Mouse (Mus musculus): ENCODE results near the gene Smarcd1.
A peak's percentile ranks its signal among the peaks of the same experiment; 100 is the strongest.
"Not testable (repeated sequence)": the region's sequence is repeated elsewhere in the genome, so short reads cannot be mapped to it uniquely, and the experiment has no call there.

The Smarcd1 gene

DNA sequence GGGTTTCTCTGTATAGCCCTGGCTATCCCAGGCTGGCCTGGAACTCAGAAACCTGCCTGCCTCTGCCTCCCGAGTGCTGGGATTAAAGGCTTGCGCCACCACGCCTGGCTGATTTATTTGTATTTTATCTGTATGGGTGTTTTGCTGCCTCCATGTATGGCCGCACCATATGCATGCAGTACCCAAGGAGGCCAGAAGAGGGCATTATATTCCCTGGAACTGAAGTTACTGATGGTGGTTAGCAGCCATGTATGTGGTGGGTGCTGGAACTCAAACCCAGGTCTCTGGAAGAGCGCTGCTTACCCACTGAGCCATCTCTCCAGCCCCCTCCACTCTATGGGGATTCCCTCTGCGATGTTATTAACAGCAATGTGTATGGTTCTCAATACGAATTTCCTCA lies 19.0 kb upstream of the Smarcd1 start:
- peak; percentile 38 for DNase-seq (ENCODE audit: low read depth, low spot score)

- DNase-seq (ENCODE audit: low read depth, low spot score), result no peak
Measured at GRCm38 (mm10) chr15:99684156-99684555, 17.8 kb upstream of the Smarcd1 start.

DNA sequence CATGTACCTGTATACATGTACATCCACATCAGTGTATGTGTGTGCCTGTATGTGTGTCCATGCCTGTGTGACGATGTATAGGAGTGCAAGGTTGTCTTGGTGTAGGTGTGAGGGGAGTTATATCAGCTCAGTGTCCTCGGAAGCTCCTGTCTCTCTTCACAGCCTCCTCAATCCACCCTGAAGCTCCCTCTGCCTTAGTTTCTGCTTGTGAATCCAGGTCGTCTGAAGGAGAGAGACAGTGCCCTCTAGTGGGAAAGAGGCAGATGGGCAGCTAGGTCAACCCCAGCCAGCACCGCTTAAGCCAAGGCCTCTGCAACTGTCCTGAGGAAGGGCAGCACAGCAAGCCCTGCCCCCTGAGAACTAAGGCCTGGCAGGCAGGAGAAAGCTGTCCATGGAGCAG lies 13.2 kb upstream of the Smarcd1 start:
- DNase-seq (ENCODE audit: low read depth, low spot score), result no peak

DNA sequence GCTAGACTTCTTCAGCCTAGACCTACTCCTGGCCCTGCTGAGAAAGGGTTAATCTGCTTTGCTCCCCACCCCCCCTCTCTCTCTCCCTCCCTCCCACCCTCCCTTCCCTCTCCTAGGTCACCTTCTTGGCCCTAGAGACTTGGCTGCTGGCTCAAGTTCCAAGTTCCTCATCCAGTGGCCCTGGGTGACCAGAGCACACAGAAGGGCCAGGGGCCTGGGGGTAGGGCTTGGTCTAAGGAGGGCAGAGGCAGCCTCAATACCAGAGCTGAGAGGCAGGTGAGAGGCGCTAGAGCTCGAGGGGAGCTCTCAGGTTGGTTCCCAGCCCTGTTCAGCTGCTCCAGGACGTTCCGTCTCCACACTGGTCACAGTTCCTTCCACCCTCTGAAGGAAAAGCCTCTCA lies 11.0 kb upstream of the Smarcd1 start:
- DNase-seq (ENCODE audit: low read depth, low spot score), result no peak

DNA sequence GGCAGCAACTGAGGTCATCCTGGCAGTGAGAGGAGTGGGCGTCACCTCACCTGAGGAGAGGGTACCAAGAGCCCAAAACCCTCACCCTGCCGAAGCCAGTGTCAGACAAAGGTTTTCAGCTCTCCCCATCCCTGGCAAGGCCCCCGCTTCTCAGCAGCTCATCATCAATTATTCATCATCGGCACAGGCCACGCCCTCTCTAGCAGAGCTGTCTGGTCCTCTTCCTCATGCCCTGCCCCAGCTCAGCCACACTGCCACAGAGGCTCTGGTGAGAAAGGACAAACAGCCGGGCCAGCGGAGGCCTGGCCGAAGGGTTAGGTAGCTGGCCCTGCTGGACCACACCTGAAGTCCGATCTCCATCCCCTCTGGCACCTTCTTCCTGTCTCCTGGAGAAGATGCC lies 10.0 kb upstream of the Smarcd1 start:
- DNase-seq (ENCODE audit: low read depth, low spot score), result no peak

DNA sequence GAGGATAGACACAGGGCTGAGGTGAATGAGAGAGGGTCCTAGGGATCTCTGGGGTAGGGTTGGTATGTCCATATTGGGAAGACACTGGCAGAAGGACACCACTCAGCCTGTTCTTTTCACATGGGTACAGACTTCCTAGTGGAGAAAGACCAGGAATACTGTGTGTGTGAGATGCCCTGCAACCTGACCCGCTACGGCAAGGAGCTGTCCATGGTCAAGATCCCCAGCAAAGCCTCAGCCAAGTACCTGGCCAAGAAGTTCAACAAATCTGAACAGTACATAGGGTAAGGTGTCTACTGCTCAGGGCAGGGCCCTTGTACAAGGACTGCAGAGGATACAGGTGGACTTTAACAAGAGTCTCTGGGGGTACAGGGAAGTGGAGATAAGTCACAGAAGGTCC lies 4.6 kb upstream of the Smarcd1 start:
- no peak for DNase-seq (ENCODE audit: low read depth, low spot score)

GRCm38 (mm10) chr15:99698533-99699085 lies 3.3 kb upstream of the Smarcd1 start:
- no peak for DNase-seq (ENCODE audit: low read depth, low spot score)

- no peak for DNase-seq (ENCODE audit: low read depth, low spot score)
Measured at GRCm38 (mm10) chr15:99699715-99700114, 2.2 kb upstream of the Smarcd1 start.

DNA sequence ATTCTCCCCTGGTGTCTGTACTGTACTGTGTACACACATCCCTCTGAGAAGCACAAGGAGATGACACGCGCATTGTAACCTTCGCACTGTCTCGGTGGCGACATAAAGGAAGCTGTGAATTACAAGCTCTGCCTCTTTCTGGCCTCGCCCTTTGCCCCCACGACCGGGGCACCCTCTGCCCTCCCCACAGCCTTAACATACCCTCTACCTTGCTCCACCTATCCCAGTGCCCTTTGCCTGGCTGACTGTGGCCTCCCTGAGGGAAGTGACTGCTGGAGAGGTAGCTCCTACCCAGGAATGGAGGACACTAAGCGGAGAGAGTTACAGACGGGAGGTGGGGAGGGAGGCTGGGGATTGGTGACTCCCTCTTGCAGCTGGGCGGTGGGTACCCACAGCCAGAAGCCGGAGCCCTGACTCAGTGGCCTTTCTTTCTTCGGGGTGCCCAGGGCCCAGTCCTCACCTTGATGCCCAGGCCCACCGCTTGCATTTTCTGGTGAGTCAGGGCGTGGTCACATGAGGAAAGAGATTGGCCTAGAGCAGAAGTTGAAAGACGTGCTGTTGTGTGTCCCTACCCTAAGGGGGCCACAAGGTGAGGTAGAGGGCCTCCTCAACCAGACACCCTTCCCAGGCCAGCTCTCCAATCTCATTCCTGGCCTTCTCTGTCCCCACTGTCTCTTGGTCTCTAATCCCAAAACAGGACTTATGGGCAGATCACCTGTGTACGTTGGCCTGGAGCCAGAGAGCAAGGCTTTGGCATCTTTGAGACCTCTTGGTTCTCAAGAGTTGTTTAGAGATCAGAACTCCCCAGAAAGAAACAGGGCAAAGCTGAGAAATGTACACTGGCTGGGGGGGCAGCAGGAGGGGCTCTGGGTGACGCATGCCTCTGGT lies 1.5 kb upstream of the Smarcd1 start:
- DNase-seq (ENCODE audit: low read depth, low spot score), result no peak

DNA sequence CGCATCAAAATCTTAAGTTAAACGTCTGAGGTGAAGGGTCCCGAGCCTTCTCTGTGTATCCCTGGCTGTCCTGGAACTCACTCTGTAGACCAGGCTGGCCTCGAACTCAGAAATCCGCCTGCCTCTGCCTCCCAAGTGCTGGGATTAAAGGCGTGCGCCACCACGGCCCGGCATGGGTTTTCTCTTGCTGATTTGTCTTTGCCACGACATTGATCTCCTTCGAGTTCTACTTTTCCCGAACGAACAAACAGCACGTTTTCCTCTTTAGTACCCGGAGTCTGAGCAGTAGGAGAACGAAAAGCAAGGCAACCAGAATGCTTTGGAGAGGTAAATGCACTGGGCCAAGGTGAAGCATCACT lies 310 bp upstream of the Smarcd1 start:
- DNase-seq (ENCODE audit: low read depth, low spot score), result not testable (repeated sequence)

- no peak for DNase-seq (ENCODE audit: low read depth, low spot score)
Measured at GRCm38 (mm10) chr15:99703104-99703503, 1.2 kb downstream of the Smarcd1 start.

DNA sequence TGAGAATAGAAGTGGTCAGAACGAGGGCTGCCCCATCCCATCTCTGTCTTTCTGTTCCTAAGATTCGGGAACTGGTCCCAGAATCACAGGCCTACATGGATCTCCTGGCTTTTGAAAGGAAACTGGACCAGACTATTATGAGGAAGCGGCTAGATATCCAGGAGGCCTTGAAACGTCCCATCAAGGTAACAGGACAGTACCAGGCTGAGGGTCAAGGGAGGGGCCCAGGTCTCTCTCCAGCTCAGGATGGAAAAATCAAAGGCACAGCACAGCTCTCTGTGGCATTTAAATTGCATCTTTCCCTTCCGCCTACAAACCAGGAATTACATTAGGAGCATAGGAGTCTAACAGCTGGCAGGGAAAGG lies 1.7 kb downstream of the Smarcd1 start:
- DNase-seq (ENCODE audit: low read depth, low spot score), result no peak

- DNase-seq (ENCODE audit: low read depth, low spot score), result no peak
Measured at GRCm38 (mm10) chr15:99704041-99704681, 2.2 kb downstream of the Smarcd1 start.

- no peak for DNase-seq (ENCODE audit: low read depth, low spot score)
Measured at GRCm38 (mm10) chr15:99704881-99705280, 3.0 kb downstream of the Smarcd1 start.

DNA sequence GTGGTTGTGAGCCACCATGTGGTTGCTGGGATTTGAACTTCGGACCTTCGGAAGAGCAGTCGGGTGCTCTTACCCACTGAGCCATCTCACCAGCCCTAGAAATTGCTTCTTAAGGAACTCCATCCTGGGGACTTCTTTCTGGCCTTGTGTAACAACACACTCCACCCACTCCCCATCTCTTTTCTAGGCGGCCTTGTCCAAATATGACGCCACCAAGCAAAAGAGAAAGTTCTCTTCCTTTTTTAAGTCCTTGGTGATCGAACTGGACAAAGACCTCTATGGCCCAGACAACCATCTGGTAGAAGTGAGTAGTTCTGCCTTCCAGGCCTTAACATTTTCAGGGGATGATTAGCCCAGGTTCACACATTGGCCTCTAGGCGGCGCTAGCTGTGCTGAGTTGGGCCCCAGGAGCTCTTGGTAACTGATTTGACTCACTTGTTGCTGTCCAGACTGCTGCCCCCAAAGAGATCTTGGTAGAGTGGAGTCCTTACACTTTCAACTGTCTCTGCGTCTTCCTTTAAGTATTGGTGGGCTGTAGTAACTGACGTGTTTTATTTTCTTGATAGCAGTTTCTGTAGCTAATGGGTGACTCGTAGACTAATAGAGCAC lies 3.6 kb downstream of the Smarcd1 start, which contains the start of gene Gm17349:
Gene Gm17349 (minus strand): TSS at position 51 of the 609 bp plus-strand sequence.
- peak; percentile 49 for DNase-seq (ENCODE audit: low read depth, low spot score)

DNA sequence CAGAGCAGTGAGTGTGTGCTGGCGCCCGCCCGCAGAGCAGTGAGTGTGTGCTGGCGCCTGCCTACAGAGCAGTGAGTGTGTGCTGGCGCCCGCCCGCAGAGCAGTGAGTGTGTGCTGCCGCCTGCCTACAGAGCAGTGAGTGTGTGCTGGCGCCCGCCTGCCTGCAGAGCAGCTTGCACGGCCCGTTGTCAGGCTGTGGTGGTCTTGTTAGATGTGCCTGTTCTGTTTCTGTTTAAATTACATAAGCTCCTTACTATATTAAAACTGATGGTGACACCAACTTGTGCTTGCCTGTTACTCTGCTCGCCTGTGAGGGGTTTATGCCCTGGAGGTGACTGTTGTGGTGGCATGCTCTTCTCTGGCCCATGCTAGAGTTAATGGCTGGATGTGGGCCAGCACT lies 6.2 kb downstream of the Smarcd1 start:
- DNase-seq (ENCODE audit: low read depth, low spot score), result no peak

DNA sequence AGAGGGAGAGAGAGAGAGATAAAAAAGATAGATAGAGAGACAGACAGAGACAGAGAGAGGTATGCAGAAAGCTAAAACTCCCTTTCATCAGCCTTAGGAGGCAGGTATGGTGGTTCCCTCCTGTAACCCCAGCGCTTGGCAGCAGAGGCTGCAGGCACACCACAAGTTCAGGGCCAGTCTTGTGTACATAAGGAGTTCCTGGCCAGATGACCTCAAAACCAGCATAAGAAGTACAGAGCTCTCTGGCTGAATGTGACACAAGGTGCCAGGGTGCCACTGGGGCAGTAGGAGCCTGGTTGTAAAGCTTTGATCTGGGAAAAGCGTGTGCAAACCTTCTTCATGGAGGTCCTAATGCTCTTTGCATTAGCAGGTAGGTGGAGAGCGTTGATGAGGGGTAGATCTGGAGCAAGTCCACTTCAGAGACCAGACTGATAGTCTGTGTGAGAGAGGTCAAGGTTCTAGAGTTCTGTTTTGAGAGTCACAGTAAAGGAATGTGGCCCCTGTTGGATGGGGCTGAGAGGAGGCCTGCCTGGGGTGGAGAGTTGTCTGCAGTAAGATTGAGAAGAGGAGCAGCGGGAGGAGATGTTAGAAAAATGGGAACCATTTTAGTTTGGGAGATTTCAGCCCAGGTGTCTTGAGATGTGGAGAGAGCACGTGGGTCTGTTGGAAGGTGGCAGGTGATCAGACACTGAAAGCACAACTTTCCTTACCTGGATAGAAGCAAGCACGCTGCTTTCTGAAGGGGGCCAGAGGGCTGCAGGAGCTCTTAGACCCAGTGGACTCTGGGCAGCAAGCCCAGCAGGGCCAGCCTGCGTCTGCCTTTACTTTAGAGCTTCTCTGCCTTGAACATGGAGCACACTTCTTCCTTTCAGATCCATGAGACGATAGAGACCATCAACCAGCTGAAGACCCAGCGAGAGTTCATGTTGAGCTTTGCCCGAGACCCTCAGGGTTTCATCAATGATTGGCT lies 8.6 kb downstream of the Smarcd1 start:
- DNase-seq (ENCODE audit: low read depth, low spot score), result no peak

GRCm38 (mm10) chr15:99711491-99711890 lies 9.6 kb downstream of the Smarcd1 start:
- no peak for DNase-seq (ENCODE audit: low read depth, low spot score)

DNA sequence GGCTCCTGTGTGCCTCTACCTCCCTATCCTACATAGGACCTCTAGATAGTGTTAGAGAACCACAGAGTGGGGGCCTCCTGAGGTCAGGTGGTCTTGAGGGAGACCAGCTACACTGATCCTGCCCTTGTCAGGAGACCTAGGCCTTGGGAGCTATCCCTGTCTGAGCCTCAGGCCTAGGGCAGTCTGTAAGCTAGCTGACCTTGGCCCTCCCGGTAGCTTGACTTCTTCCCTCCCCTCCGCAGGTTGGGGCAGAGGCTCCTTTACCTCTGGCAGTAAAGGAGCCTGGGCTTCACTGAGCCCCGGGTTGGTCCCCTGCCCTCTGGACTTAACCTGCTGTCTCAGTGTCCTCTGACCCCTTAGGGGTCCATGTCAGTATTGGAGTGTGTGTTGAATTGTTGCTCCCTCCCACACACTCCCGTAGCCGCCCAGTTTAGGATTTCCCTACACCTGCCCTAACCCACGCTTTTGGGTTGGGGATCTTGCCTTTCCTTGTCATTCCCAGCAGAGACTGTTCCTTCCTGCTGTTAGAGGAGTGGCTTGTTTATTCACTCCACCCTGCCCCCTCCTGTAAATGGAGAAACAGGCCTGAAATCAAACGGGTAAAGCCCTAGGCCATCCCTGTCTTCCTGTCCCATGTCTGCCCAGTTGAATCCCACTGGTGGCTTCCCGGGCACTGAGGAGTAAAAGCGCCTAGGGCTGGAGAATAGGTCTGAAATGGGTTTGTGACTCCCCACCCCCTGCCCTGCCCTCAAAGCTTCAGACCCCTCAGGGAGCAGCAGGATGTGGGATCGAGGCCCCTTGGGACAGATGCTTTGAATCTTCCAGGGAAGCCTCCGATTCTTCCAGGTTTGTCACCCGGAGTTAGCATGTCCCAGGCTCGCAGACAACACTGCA lies 11.0 kb downstream of the Smarcd1 start:
- no peak for DNase-seq (ENCODE audit: low read depth, low spot score)

- no peak for DNase-seq (ENCODE audit: low read depth, low spot score)
Measured at GRCm38 (mm10) chr15:99713569-99713968, 11.6 kb downstream of the Smarcd1 start.
